Mouse (Mus musculus) heart, postnatal 0 days (tissue): ENCODE data around the gene Elovl7. TPM values are rescaled to one million over a fixed set of nuclear protein-coding genes. Genes with fewer than 3 reads are reported as not detected.

Experiments used
- ATAC-seq: fragments of 200-750 bp; cut with Nextera tagmentation; 2 replicates; pipeline ENCODE4 v1.8.0; 2017; ENCODE audit warnings: low read depth, moderate number of reproducible peaks, moderate library complexity; ENCODE audit not compliant: insufficient read depth
- DNase-seq: peaks from one replicate; pipeline ENCODE4 v3.0.0-alpha.2; 2016; ENCODE audit warnings: low spot score
- H3K27ac ChIP-seq: fragments of 300-500 bp; sonication (generic); 2 replicates; pipeline ENCODE4 v1.5.1; 2014; ENCODE audit warnings: low read depth, mild to moderate bottlenecking
- H3K27me3 ChIP-seq: fragments of 300-500 bp; sonication (generic); 2 replicates; pipeline ENCODE4 v1.6.1; 2014; ENCODE audit warnings: low read length, mixed read lengths; ENCODE audit not compliant: control insufficient read depth, insufficient read depth
- H3K36me3 ChIP-seq: fragments of 300-500 bp; sonication (generic); replicated peaks from 2 replicates; pipeline ENCODE4 v1.6.1; 2014; ENCODE audit warnings: low read length, mixed read lengths; ENCODE audit not compliant: control insufficient read depth, insufficient read depth
- H3K4me1 ChIP-seq: fragments of 300-500 bp; sonication (generic); 2 replicates; pipeline ENCODE4 v1.6.1; 2014; ENCODE audit warnings: antibody characterized with exemption; ENCODE audit not compliant: control insufficient read depth, insufficient read depth
- H3K4me2 ChIP-seq: fragments of 300-500 bp; sonication (generic); 2 replicates; pipeline ENCODE4 v1.6.1; 2014; ENCODE audit warnings: low read depth, mild to moderate bottlenecking, low read length, moderate library complexity
- H3K4me3 ChIP-seq: fragments of 300-500 bp; sonication (generic); 2 replicates; pipeline ENCODE4 v1.5.1; 2014; ENCODE audit warnings: low read depth, low read length
- H3K9ac ChIP-seq: fragments of 300-500 bp; sonication (generic); replicated peaks from 2 replicates; pipeline ENCODE4 v1.6.1; 2014; ENCODE audit warnings: low read depth, low read length, mixed read lengths
- H3K9me3 ChIP-seq: fragments of 300-500 bp; sonication (generic); replicated peaks from 2 replicates; pipeline ENCODE4 v1.6.1; 2016; ENCODE audit warnings: low read length; ENCODE audit not compliant: control insufficient read depth
- CTCF ChIP-seq: IDR thresholded peaks from 2 replicates; pipeline ENCODE4 v1.5.1; 2016; ENCODE audit warnings: antibody characterized with exemption, control low read depth, low read depth
- EP300 ChIP-seq: IDR thresholded peaks from 2 replicates; pipeline ENCODE4 v1.6.1; 2016; ENCODE audit warnings: antibody characterized with exemption, low read depth
- WGBS: fragments of 180-500 bp; shearing (Covaris S2); extraction: QIAGEN DNeasy Blood & Tissue Kit; methylation state at CpG from one replicate; pipeline ENCODE4 v1.1.7; 2014; 5-methylcytosine and 5-hydroxymethylcytosine counted together
- polyA plus RNA-seq: library from polyadenylated mRNA; unstranded; fragments of >200 nt; fragmentation: Nextera tagmentation; extraction: Ambion mirVana; gene quantifications from 2 replicates; pipeline ENCODE4 v1.2.1, GENCODE M21; 2015
- total RNA-seq: library from RNA; depleted of rRNA; stranded (reverse); fragments of >200 nt; gene quantifications from 2 replicates; pipeline ENCODE4 v1.2.3, GENCODE M21; 2014; ENCODE audit warnings: low replicate concordance

Elovl7 gene
- total and polyA plus RNA-seq, 2 experiments from 2014 or later: 0.95 to 1.8 TPM

DNA sequence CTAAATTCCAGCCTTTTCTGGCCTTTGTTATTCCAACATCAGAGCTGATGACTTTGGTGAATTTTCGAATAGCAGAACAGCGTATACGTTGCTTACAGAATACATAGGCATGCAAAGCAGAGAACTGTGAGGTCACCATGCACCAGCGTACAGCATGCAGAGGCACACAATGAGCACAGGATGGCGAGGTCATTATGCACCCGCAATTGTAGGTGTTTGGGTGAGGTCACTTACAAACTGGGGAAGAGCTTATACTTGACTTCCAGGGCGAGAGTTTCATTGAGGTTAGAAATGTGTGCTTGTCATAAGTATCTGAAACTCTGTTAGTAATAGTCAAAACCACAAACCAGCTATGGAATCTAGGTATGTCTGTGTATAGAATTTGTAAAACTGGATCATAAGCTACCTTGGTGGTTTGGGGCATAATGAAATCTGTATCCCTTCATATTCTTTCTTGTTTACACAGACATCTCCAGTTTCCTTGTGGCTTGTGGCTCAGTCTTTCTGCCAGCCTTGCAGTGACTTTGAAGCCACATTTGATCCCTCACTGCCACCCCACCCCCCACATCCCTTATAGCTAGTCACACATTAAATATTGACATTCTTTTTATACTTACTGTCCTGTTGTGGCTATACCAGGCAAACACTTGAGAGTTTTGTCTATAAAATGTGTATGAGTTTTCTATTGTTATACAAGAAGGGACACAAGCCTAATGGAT is 88.9 kb downstream of the Elovl7 start:
- Histone ChIP-seq H3K4me1 (no peaks in the 10 kb centered on the region), H3K27me3 (peaks cover 55% of the 10 kb centered on the region), H3K36me3 (no peaks in the 10 kb centered on the region), H3K4me2 (no peak overlapping the region), H3K27ac (no peak overlapping the region), H3K9me3 (no peaks in the 10 kb centered on the region), H3K4me3 (no peak overlapping the region), H3K9ac (no peak overlapping the region)
- 80% methylated on average over 7 of the region's 7 CpGs for WGBS
- DNase-seq (no peak), ATAC-seq (no peak)
- TF ChIP-seq CTCF (no peak), EP300 (no peak)

DNA sequence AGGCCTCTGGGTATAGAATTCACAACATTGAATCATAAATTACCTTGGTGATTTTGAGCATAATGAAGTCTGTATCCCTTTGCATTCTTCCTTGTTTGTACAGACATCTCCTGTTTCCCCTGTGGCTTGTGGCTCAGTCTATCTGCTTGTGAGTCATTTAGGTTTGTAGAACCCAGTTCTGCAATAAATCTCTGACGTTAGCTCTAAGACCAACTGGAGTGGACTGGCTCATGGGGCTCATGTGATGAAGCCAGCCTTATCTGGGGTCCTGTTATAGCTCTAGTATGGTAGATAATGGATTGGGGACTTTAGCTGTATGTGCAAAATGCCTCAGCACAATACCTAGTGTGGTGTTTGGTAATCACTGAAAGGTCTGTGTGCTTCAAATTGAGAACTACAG is 89.6 kb downstream of the Elovl7 start:
- Histone ChIP-seq H3K4me2 (no peak overlapping the region), H3K9me3 (no peaks in the 10 kb centered on the region), H3K36me3 (no peaks in the 10 kb centered on the region), H3K9ac (no peak overlapping the region), H3K4me3 (no peak overlapping the region), H3K27me3 (peaks cover 60% of the 10 kb centered on the region), H3K27ac (no peak overlapping the region), H3K4me1 (no peaks in the 10 kb centered on the region)
- DNase-seq (no peak), ATAC-seq (no peak)
- TF ChIP-seq CTCF (no peak), EP300 (no peak)
- WGBS: 51% methylated on average over 1 of the region's 1 CpGs

DNA sequence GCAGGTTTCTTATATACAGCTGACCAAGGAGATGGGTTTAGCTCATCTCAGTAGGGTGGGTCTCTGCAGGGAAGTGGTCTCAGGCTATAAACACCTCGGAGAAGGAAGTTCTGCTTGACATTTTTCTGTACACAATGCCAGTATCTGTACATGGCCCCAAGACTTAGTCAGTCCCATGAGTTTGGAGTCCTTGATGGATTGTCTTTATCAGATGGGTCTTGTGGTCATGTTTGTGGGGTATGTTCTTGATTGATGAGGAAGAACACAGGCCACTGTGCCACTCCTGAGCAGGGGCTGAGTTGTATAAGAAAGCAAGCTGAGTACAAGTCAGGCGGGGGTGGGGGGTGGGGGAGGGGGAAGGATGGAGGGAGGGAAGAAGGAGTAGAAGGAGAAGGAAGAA is 90.5 kb downstream of the Elovl7 start:
- no peak overlapping the region for H3K4me2 ChIP-seq
- H3K27ac ChIP-seq: no peak overlapping the region
- H3K4me3 ChIP-seq: no peak overlapping the region
- no peaks in the 10 kb centered on the region for H3K4me1 ChIP-seq
- H3K9me3 ChIP-seq: no peaks in the 10 kb centered on the region
- no peak overlapping the region for H3K9ac ChIP-seq
- no peak for TF ChIP-seq CTCF
- no peak for TF ChIP-seq EP300
- DNase-seq (no peak), ATAC-seq (no peak)
- H3K36me3 ChIP-seq: no peaks in the 10 kb centered on the region
- peaks cover 55% of the 10 kb centered on the region for H3K27me3 ChIP-seq
- WGBS: 65% methylated on average over 2 of the region's 2 CpGs

DNA sequence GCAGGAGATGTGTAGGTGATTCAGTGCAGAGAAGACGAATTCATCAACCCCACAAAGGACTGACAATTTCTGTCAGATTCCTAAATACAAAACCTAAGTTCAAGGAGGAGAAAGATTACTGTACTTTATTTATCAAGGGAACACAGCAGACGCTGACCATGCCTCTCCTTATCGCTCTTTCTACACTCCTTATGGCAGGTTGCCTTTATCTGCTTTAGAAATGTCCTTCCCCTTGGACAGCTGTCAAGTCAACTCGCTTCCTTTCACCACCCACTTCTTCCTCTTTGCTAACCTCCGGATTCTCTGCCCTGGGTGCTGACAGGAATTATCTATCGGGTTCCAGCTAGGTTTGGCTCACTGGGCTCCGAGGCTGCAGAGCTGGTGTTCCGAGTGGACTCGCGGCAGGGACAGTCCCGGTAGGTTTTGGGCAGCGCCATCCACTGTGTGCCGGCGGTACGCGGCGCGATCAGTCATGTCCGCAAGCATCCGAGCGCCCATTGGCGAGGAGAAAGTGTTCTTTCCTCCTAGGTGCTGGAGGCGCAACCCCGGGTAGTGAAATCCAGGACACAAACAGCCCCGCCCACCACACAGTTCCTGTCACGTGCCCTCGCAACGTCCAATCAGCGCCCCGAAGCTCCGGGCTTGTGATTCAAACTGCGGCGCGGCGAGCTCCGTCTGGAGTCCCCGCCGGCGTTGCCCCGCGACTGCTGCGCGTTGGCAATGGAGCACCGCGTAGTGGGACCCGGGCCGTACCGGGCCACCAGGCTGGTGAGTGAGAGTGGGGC is 101.7 kb downstream of the Elovl7 start, which contains the start of gene Depdc1b:
TSS of gene Depdc1b (plus strand) at position 631 of the 785 bp plus-strand sequence.
- ATAC-seq: peak; percentile 98
- Histone ChIP-seq H3K4me3 (peak within 1 kb of the TSS; percentile 70), H3K9ac (peak within 1 kb of the TSS; percentile 52), H3K27ac (peak within 1 kb of the TSS; percentile 67), H3K36me3 (no peaks in the 10 kb centered on the region), H3K4me2 (peak within 1 kb of the TSS; percentile 99), H3K27me3 (peaks cover 50% of the 10 kb centered on the region), H3K9me3 (0 out of 2 replicates have a peak, but pooled peaks cover 7% of the 10 kb centered on the region), H3K4me1 (peaks cover 12% of the 10 kb centered on the region)
- TF ChIP-seq CTCF (no peak; the same call in 1 of the 2 replicates), EP300 (0 out of 2 replicates have a peak, but pooled peaks have one; percentile 57)
- under 1% methylated on average over 48 of the region's 48 CpGs for WGBS
- peak; percentile 93 for DNase-seq

DNA sequence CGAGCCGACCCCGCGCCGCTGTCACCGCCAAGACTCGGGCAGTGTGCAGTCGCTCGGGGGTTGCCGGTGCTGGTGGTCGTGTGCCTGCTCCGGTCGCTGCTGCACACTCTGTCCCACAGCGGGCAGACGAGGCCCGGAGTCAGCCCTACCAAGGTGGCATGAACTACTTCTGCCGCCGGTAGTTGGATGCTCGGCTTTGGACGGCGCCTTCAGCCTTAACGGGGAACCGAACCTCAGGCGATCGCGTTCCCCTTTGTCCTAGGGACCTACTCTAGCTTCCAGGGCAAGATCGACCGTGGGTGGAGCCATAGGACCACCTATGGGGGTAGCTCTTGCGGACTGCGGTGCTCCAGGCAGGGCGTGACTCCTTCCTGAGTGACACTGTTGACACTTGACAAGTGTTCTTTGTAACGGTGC is 102.3 kb downstream of the Elovl7 start:
- 0% methylated on average over 32 of the region's 32 CpGs for WGBS
- TF ChIP-seq EP300 (no peak), CTCF (no peak)

More for the DNA sequence above, 102.3 kb downstream of the Elovl7 start:
- Histone ChIP-seq H3K4me1 (peaks cover 12% of the 10 kb centered on the region), H3K27ac (peak overlapping the region; percentile 67), H3K4me2 (peak overlapping the region; percentile 99), H3K9me3 (0 out of 2 replicates have a peak, but pooled peaks cover 6% of the 10 kb centered on the region), H3K9ac (peak overlapping the region; percentile 52; the same call in 1 of the 2 replicates), H3K4me3 (peak overlapping the region; percentile 70), H3K27me3 (peaks cover 44% of the 10 kb centered on the region), H3K36me3 (no peaks in the 10 kb centered on the region)
- DNase-seq (peak; percentile 19), ATAC-seq (peak; percentile 17; the same call in 1 of the 2 replicates)
